Mouse (Mus musculus) neural tube, embryonic 15.5 days (tissue): ENCODE results near the gene Hist1h2bn. TPM values are rescaled to one million over a fixed set of nuclear protein-coding genes. Genes with fewer than 3 reads are reported as not detected.
"Not testable (repeated sequence)": the region's sequence is repeated elsewhere in the genome, so short reads cannot be mapped to it uniquely, and the experiment has no call there.

Experiments
- ATAC-seq: fragments of 200-750 bp; cut with Nextera tagmentation; 2 replicates; pipeline ENCODE4 v1.8.0; 2017; ENCODE audit warnings: mild to moderate bottlenecking, moderate TSS enrichment, moderate library complexity; ENCODE audit not compliant: low FRiP score
- H3K27ac ChIP-seq: fragments of 300-500 bp; sonication (generic); replicated peaks from 2 replicates; pipeline ENCODE4 v1.5.1; 2015; ENCODE audit warnings: mild to moderate bottlenecking, inconsistent platforms
- H3K27me3 ChIP-seq: fragments of 300-500 bp; sonication (generic); replicated peaks from 2 replicates; pipeline ENCODE4 v1.6.1; 2015; ENCODE audit warnings: inconsistent platforms
- H3K36me3 ChIP-seq: fragments of 300-500 bp; sonication (generic); 2 replicates; pipeline ENCODE4 v1.6.1; 2015; ENCODE audit warnings: inconsistent platforms
- H3K4me1 ChIP-seq: fragments of 300-500 bp; sonication (generic); 2 replicates; pipeline ENCODE4 v1.6.1; 2015; ENCODE audit warnings: inconsistent platforms
- H3K4me2 ChIP-seq: fragments of 300-500 bp; sonication (generic); 2 replicates; pipeline ENCODE4 v1.6.1; 2015; ENCODE audit warnings: inconsistent platforms, mild to moderate bottlenecking, moderate library complexity
- H3K4me3 ChIP-seq: fragments of 300-500 bp; sonication (generic); replicated peaks from 2 replicates; pipeline ENCODE4 v1.5.1; 2015; ENCODE audit warnings: mild to moderate bottlenecking, inconsistent platforms
- H3K9ac ChIP-seq: fragments of 300-500 bp; sonication (generic); replicated peaks from 2 replicates; pipeline ENCODE4 v1.6.1; 2015; ENCODE audit warnings: mild to moderate bottlenecking, inconsistent platforms
- H3K9me3 ChIP-seq: fragments of 300-500 bp; sonication (generic); replicated peaks from 2 replicates; pipeline ENCODE4 v1.6.1; 2016; ENCODE audit warnings: inconsistent platforms
- WGBS: fragments of 180-500 bp; shearing (Covaris S2); methylation state at CpG from one replicate; pipeline ENCODE4 v1.1.7; 2015; ENCODE audit warnings: mixed read lengths; 5-methylcytosine and 5-hydroxymethylcytosine counted together
- polyA plus RNA-seq: library from polyadenylated mRNA; unstranded; fragments of >200 nt; fragmentation: Nextera tagmentation; extraction: Ambion mirVana; gene quantifications from 2 replicates; pipeline ENCODE4 v1.2.1, GENCODE M21; 2015

The Hist1h2bn gene
- polyA plus RNA-seq, 1 experiment from 2014 or later = not detected

GRCm38 (mm10) chr13:21755707-21756106, 1.8 kb downstream of the Hist1h2bn start:
- H3K27ac ChIP-seq = no peak overlapping the region
- WGBS = 71% methylated on average over 1 of the region's 1 CpGs
- no peaks in the 10 kb centered on the region for H3K36me3 ChIP-seq
- no peak overlapping the region for H3K9ac ChIP-seq
- H3K4me3 ChIP-seq = no peak overlapping the region
- no peaks in the 10 kb centered on the region for H3K27me3 ChIP-seq
- H3K4me1 ChIP-seq = peaks cover 15% of the 10 kb centered on the region
- ATAC-seq = no peak
- no peaks in the 10 kb centered on the region for H3K9me3 ChIP-seq
- H3K4me2 ChIP-seq = no peak overlapping the region

GRCm38 (mm10) chr13:21778814-21779766, 25.2 kb downstream of the Hist1h2bn start:
- WGBS = 3% methylated on average over 33 of the region's 33 CpGs
- Histone ChIP-seq H3K4me3 (peak overlapping the region; percentile 49), H3K4me1 (peaks cover 29% of the 10 kb centered on the region)

GRCm38 (mm10) chr13:21779767-21780731, 26.1 kb downstream of the Hist1h2bn start, which contains the start of gene Hist1h1b:
Gene Hist1h1b, minus strand, starts transcription at chr13:21780625.
- Histone ChIP-seq H3K27me3 (peaks cover 6% of the 10 kb centered on the region; the same call in 1 of the 2 replicates), H3K4me3 (peak within 1 kb of the TSS; percentile 49), H3K9me3 (no peaks in the 10 kb centered on the region), H3K27ac (peak within 1 kb of the TSS; percentile 60), H3K9ac (peak within 1 kb of the TSS; percentile 50), H3K36me3 (no peaks in the 10 kb centered on the region), H3K4me2 (peak within 1 kb of the TSS; percentile 89), H3K4me1 (peaks cover 33% of the 10 kb centered on the region)
- peak; percentile 4; the same call in 1 of the 2 replicates for ATAC-seq
- under 1% methylated on average over 44 of the region's 44 CpGs for WGBS

More at GRCm38 (mm10) chr13:21778814-21779766, 25.2 kb downstream of the Hist1h2bn start:
- Histone ChIP-seq H3K4me2 (peak overlapping the region; percentile 89), H3K9ac (peak overlapping the region; percentile 56), H3K27me3 (peaks cover 6% of the 10 kb centered on the region; the same call in 1 of the 2 replicates), H3K27ac (peak overlapping the region; percentile 79; the same call in 1 of the 2 replicates), H3K9me3 (no peaks in the 10 kb centered on the region), H3K36me3 (no peaks in the 10 kb centered on the region)
- peak; percentile 94 for ATAC-seq

- 49% methylated on average over 6 of the region's 6 CpGs for WGBS
- H3K27ac ChIP-seq = no peak overlapping the region
- H3K9me3 ChIP-seq = no peaks in the 10 kb centered on the region
- H3K4me3 ChIP-seq = no peak overlapping the region
- H3K4me1 ChIP-seq = peaks cover 36% of the 10 kb centered on the region
- peaks cover 6% of the 10 kb centered on the region; the same call in 1 of the 2 replicates for H3K27me3 ChIP-seq
- ATAC-seq = no peak
- H3K4me2 ChIP-seq = peak overlapping the region; percentile 89
- no peaks in the 10 kb centered on the region for H3K36me3 ChIP-seq
- no peak overlapping the region; the same call in 1 of the 2 replicates for H3K9ac ChIP-seq
Measured at GRCm38 (mm10) chr13:21781021-21781555, 27.2 kb downstream of the Hist1h2bn start.

- Histone ChIP-seq H3K36me3 (no peaks in the 10 kb centered on the region), H3K27me3 (peaks cover 6% of the 10 kb centered on the region; the same call in 1 of the 2 replicates), H3K9me3 (no peaks in the 10 kb centered on the region), H3K9ac (no peak overlapping the region), H3K27ac (no peak overlapping the region), H3K4me3 (no peak overlapping the region), H3K4me1 (peaks cover 39% of the 10 kb centered on the region), H3K4me2 (no peak overlapping the region)
- 96% methylated on average over 1 of the region's 1 CpGs for WGBS
- ATAC-seq = no peak
Measured at GRCm38 (mm10) chr13:21781639-21782038, 27.7 kb downstream of the Hist1h2bn start.

GRCm38 (mm10) chr13:21782361-21783254, 28.7 kb downstream of the Hist1h2bn start:
- H3K9me3 ChIP-seq, H3K36me3 ChIP-seq, ATAC-seq, H3K27me3 ChIP-seq: not testable (repeated sequence)
- Histone ChIP-seq H3K27ac (peak overlapping the region; percentile 72), H3K4me3 (peak overlapping the region; percentile 41), H3K4me2 (peak overlapping the region; percentile 72), H3K4me1 (peaks cover 39% of the 10 kb centered on the region), H3K9ac (peak overlapping the region; percentile 45; the same call in 1 of the 2 replicates)
- WGBS = under 1% methylated on average over 15 of the region's 35 CpGs

- peak within 1 kb of the TSS; percentile 41 for H3K4me3 ChIP-seq
- no peaks in the 10 kb centered on the region for H3K9me3 ChIP-seq
- H3K4me1 ChIP-seq = peaks cover 43% of the 10 kb centered on the region
- peak within 1 kb of the TSS; percentile 45; the same call in 1 of the 2 replicates for H3K9ac ChIP-seq
- peak; percentile 85 for ATAC-seq
- H3K27me3 ChIP-seq = peaks cover 6% of the 10 kb centered on the region; the same call in 1 of the 2 replicates
- peak within 1 kb of the TSS; percentile 72 for H3K27ac ChIP-seq
- H3K36me3 ChIP-seq = no peaks in the 10 kb centered on the region
- under 1% methylated on average over 15 of the region's 20 CpGs for WGBS
- H3K4me2 ChIP-seq = peak within 1 kb of the TSS; percentile 72
Measured at GRCm38 (mm10) chr13:21783255-21783617, 29.3 kb downstream of the Hist1h2bn start, which contains the start of gene Hist1h3i. Gene Hist1h3i, minus strand, starts transcription at chr13:21783370.

GRCm38 (mm10) chr13:21783734-21784161, 29.8 kb downstream of the Hist1h2bn start:
- Histone ChIP-seq H3K9me3 (no peaks in the 10 kb centered on the region), H3K4me1 (peaks cover 45% of the 10 kb centered on the region), H3K36me3 (no peaks in the 10 kb centered on the region), H3K4me2 (peak overlapping the region; percentile 72), H3K9ac (no peak overlapping the region; the same call in 1 of the 2 replicates), H3K27ac (peak overlapping the region; percentile 58; the same call in 1 of the 2 replicates), H3K4me3 (peak overlapping the region; percentile 41), H3K27me3 (peaks cover 6% of the 10 kb centered on the region; the same call in 1 of the 2 replicates)
- WGBS = 2% methylated on average over 9 of the region's 9 CpGs
- no peak for ATAC-seq

- peaks cover 6% of the 10 kb centered on the region; the same call in 1 of the 2 replicates for H3K27me3 ChIP-seq
- peak overlapping the region; percentile 58; the same call in 1 of the 2 replicates for H3K27ac ChIP-seq
- no peaks in the 10 kb centered on the region for H3K9me3 ChIP-seq
- no peaks in the 10 kb centered on the region for H3K36me3 ChIP-seq
- 18% methylated on average over 6 of the region's 6 CpGs for WGBS
- ATAC-seq = no peak
- no peak overlapping the region for H3K4me3 ChIP-seq
- H3K9ac ChIP-seq = no peak overlapping the region; the same call in 1 of the 2 replicates
- peak overlapping the region; percentile 72; the same call in 1 of the 2 replicates for H3K4me2 ChIP-seq
- peaks cover 42% of the 10 kb centered on the region for H3K4me1 ChIP-seq
Measured at GRCm38 (mm10) chr13:21784311-21784710, 30.4 kb downstream of the Hist1h2bn start.
